11 mouse cellular contexts compared by ENCODE assay signal in the genomic region with DNA sequence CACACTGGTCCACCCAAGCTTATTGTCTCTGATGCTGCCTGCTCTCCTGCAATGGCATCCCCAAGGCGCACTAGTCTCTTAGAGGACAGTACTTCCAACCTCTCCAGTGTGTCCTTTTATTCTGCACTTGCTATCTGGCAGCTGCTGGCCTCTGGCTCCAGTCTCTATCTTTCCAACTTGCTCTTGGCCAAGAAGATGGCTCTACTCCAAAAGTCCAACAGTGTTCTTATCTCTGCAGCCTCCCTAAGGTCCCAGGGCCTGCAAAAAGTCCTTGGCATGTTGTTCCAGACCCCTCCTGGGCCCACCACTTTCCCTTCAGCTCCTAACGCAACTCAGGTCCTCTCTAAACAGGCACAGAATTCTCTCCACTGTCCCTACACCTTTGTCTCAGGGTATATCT. TPM values are rescaled to one million over a fixed set of nuclear protein-coding genes. Genes with fewer than 3 reads are reported as not detected.
"Had no signal": no experiment of that assay in that cellular context is flagged by ENCODE, and none has a peak within 500 bp of the region (broad histone marks: within the 10 kb centered on the region; RNA-seq: fewer than 3 reads in every experiment).

No protein-coding gene starts in this region.

- DNase-seq: kidney, adult 8-10 months; kidney, postnatal 25 days; layer of hippocampus, postnatal 36 days; liver, embryonic 13.5 days; lung, adult 2 months; right cerebral cortex, adult 18-20 months; right cerebral cortex, postnatal 14 days; right cerebral cortex, postnatal 4 days; thymus, adult 18-20 months; thymus, postnatal 36 days had no signal

RNA-seq across cellular contexts. Expression of gene Rspo1, which starts 28.9 kb away (rescaled TPM):
- total RNA-seq: monocyte, adult 5-6 weeks had no signal
